Mouse (Mus musculus) cortical plate, adult 2 months (tissue): ENCODE results near the gene Ube2v1.

Experiments used
- CTCF ChIP-seq: fragments of 200-500 bp; IDR thresholded peaks from 2 replicates; pipeline ENCODE4 v1.5.1; 2011; ENCODE audit warnings: mild to moderate bottlenecking, control low read depth, low read length; ENCODE audit not compliant: insufficient read depth; ENCODE audit errors: extremely low read depth
- POLR2A ChIP-seq: fragments of 200-500 bp; IDR thresholded peaks from 2 replicates; pipeline ENCODE4 v1.6.1; 2011; ENCODE audit warnings: mild to moderate bottlenecking, low read length, control low read depth; ENCODE audit not compliant: insufficient read depth; ENCODE audit errors: extremely low read depth

- no peak for TF ChIP-seq CTCF
- no peak for TF ChIP-seq POLR2A
Measured at GRCm38 (mm10) chr2:167576121-167576620, 55.7 kb downstream of the Ube2v1 start.
